Mouse (Mus musculus) hindbrain, embryonic 13.5 days (tissue): ENCODE data around the gene Galr3. TPM values are rescaled to one million over a fixed set of nuclear protein-coding genes. Genes with fewer than 3 reads are reported as not detected.
A peak's percentile ranks its signal among the peaks of the same experiment; 100 is the strongest.
"Not testable (repeated sequence)": the region's sequence is repeated elsewhere in the genome, so short reads cannot be mapped to it uniquely, and the experiment has no call there.

ENCODE experiments used
- ATAC-seq: fragments of 200-750 bp; cut with Nextera tagmentation; 2 replicates; pipeline ENCODE4 v1.8.0; 2017; ENCODE audit warnings: moderate TSS enrichment; ENCODE audit not compliant: low FRiP score
- H3K27ac ChIP-seq: fragments of 300-500 bp; sonication (generic); 2 replicates; pipeline ENCODE4 v1.5.1; 2015; ENCODE audit warnings: inconsistent platforms, mild to moderate bottlenecking, moderate library complexity
- H3K27me3 ChIP-seq: fragments of 300-500 bp; sonication (generic); 2 replicates; pipeline ENCODE4 v1.6.1; 2015; ENCODE audit warnings: mild to moderate bottlenecking, inconsistent platforms
- H3K36me3 ChIP-seq: fragments of 300-500 bp; sonication (generic); 2 replicates; pipeline ENCODE4 v1.6.1; 2015; ENCODE audit warnings: mild to moderate bottlenecking, inconsistent platforms
- H3K4me1 ChIP-seq: fragments of 300-500 bp; sonication (generic); replicated peaks from 2 replicates; pipeline ENCODE4 v1.6.1; 2015; ENCODE audit warnings: inconsistent platforms
- H3K4me2 ChIP-seq: fragments of 300-500 bp; sonication (generic); 2 replicates; pipeline ENCODE4 v1.6.1; 2015; ENCODE audit warnings: inconsistent platforms, mild to moderate bottlenecking, moderate library complexity
- H3K4me3 ChIP-seq: fragments of 300-500 bp; sonication (generic); 2 replicates; pipeline ENCODE4 v1.5.1; 2015; ENCODE audit warnings: mild to moderate bottlenecking, inconsistent platforms
- H3K9ac ChIP-seq: fragments of 300-500 bp; sonication (generic); 2 replicates; pipeline ENCODE4 v1.6.1; 2015; ENCODE audit warnings: mild to moderate bottlenecking, inconsistent platforms
- H3K9me3 ChIP-seq: fragments of 300-500 bp; sonication (generic); 2 replicates; pipeline ENCODE4 v1.6.1; 2016; ENCODE audit warnings: inconsistent platforms
- WGBS: fragments of 180-500 bp; shearing (Covaris S2); methylation state at CpG from one replicate; pipeline ENCODE4 v1.1.7; 2015; 5-methylcytosine and 5-hydroxymethylcytosine counted together
- polyA plus RNA-seq: library from polyadenylated mRNA; unstranded; fragments of >200 nt; fragmentation: Nextera tagmentation; extraction: Ambion mirVana; gene quantifications from 2 replicates; pipeline ENCODE4 v1.2.1, GENCODE M21; 2015

The Galr3 gene
- polyA plus RNA-seq, 1 experiment from 2014 or later, result not detected

DNA sequence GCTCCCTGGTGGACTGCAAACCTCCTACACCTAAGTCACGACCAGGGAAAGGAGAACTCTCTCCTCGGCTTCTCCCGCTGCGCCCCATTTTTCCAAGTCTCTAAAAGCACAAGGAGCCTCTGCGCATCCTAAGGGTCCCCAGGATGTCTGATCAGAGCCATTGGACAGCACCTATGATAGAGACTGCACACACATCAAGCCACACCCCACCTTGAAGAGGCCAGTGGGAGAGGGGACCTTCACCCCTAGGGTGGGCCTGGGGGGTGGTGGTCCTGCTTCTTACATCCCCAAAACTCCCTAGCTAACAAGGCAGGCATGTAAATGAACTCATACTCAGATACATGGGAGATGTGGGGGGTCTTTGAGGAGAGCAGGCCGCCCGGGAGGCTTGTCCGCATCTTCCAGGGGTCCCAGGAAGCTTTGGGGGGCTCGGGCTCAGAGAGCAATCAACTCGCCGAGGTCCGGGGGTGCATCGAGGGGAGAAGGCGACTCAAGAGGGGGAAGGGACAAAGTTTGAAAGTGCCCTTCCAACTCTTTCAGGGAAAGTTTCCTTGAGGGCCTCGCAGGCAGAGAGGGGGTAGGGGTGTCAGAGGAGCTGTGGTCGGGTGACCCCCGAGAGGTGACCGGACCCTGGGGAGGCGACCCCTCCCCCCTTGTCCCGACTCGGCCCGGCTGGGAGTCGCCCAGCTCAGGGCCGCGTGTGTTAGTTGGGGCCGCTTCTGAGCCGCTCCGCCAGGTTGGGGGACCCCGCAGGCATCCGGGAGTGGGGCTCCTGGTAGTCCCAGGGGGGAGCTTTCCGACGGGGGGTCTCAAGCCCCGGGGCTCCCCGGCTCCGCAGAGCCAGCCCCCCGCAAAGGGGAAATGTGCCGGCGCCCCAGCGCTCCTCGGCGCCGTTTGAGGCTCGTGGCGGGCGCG, 14.1 kb upstream of the Galr3 start:
- peak; percentile 36; the same call in 1 of the 2 replicates for ATAC-seq
- WGBS, result 6% methylated on average over 37 of the region's 46 CpGs

DNA sequence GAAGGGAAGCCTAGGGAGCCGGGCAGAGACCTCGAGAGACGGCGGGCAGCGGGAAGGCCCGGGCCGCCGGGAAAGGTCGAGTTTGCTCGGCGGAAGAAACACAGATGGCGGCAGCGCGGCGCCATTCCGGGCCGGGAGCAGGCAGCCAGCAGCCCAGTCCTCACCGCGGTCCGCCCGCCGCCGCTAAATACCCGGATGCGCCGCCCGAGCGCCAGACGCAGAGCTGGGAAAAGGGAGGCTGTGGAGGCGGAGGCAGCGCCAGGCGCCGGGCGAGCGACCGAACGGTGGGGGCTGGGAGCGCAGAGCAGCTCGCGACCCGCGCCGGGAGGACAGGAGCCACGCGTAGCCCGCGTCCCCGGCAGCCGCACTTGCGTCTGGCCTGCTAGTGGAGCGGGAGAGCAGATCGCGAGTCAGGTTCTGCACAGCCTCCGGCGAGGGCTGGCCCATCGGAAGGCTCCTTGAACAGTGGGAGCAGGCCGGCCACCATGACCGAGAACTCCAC, 13.4 kb upstream of the Galr3 start, which contains the start of gene H1f0:
Gene H1f0, plus strand, starts transcription at position 214 of the 502 bp plus-strand sequence.
- Histone ChIP-seq H3K4me1 (peaks cover 64% of the 10 kb centered on the region), H3K4me3 (peak within 1 kb of the TSS; percentile 68), H3K9ac (peak within 1 kb of the TSS; percentile 99), H3K27ac (peak within 1 kb of the TSS; percentile 98), H3K36me3 (no peaks in the 10 kb centered on the region), H3K27me3 (0 out of 2 replicates have a peak, but pooled peaks cover 15% of the 10 kb centered on the region), H3K4me2 (peak within 1 kb of the TSS; percentile 99), H3K9me3 (no peaks in the 10 kb centered on the region)
- WGBS, result under 1% methylated on average over 55 of the region's 58 CpGs
- peak; percentile 73 for ATAC-seq

More for the DNA sequence above, 14.1 kb upstream of the Galr3 start:
- Histone ChIP-seq H3K4me2 (peak overlapping the region; percentile 99), H3K4me1 (peaks cover 60% of the 10 kb centered on the region), H3K36me3 (no peaks in the 10 kb centered on the region), H3K4me3 (peak overlapping the region; percentile 68), H3K27me3 (peaks cover 15% of the 10 kb centered on the region; the same call in 1 of the 2 replicates), H3K9ac (peak overlapping the region; percentile 99), H3K9me3 (no peaks in the 10 kb centered on the region), H3K27ac (peak overlapping the region; percentile 98)

DNA sequence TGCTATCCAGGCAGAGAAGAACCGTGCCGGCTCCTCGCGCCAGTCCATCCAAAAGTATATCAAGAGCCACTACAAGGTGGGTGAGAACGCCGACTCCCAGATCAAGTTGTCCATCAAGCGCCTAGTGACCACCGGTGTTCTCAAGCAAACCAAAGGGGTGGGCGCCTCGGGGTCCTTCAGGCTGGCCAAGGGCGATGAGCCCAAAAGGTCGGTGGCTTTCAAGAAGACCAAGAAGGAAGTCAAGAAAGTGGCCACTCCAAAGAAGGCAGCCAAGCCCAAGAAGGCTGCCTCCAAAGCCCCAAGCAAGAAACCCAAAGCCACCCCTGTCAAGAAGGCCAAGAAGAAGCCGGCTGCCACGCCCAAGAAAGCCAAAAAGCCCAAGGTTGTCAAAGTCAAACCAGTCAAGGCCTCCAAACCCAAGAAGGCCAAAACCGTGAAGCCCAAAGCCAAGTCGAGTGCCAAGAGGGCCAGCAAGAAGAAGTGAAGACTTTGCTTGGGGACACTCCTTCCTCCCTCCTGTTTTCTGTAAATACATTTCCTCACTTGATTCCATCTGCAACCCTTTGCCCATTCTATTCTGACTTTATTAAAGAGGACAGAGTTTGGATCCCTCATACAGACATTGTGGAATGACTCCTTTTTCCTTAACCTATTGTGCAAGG, 12.7 kb upstream of the Galr3 start:
- Histone ChIP-seq H3K4me3 (peak overlapping the region; percentile 68), H3K36me3 (no peaks in the 10 kb centered on the region), H3K9me3 (no peaks in the 10 kb centered on the region), H3K4me1 (peaks cover 64% of the 10 kb centered on the region), H3K4me2 (peak overlapping the region; percentile 99), H3K27me3 (0 out of 2 replicates have a peak, but pooled peaks cover 15% of the 10 kb centered on the region), H3K27ac (peak overlapping the region; percentile 98), H3K9ac (peak overlapping the region; percentile 99)
- WGBS, result 28% methylated on average over 16 of the region's 16 CpGs
- 0 out of 2 replicates have a peak, but pooled peaks have one; percentile 1 for ATAC-seq

DNA sequence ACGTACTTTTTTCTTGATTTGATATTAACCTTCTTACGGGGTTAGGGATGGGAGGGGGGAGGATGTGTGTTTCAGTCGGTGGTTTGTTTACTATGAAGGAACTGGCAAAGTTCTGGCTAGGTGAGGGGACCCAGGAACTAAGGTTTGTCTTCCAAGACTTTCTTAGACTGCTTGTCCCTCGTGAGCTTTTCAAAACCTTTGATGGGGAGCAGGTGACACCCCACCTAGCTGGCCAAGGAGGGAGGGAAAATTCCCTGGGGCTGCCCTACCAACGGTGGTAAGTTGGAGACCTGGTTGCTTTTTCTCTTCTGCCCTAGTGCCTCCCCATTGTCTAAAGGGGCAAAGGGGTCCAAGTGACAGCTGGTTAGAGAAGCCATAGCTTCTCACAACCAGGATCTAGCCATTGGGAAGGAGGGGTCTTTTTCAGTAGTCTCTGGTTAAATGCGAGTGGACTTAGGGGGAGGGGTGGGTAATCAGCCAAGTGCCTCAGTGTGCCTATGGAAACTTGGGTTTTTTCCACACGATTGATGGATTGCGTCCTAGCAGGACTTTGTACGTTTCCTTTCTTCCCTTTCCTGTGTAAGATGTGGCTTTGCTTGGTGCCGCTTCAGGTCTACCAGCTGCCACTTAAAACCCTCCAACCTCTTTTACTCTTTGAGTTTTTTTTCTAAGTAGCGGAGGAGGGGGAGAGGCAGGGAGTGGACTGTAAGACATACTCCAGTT, 12.0 kb upstream of the Galr3 start:
- ATAC-seq, result no peak

DNA sequence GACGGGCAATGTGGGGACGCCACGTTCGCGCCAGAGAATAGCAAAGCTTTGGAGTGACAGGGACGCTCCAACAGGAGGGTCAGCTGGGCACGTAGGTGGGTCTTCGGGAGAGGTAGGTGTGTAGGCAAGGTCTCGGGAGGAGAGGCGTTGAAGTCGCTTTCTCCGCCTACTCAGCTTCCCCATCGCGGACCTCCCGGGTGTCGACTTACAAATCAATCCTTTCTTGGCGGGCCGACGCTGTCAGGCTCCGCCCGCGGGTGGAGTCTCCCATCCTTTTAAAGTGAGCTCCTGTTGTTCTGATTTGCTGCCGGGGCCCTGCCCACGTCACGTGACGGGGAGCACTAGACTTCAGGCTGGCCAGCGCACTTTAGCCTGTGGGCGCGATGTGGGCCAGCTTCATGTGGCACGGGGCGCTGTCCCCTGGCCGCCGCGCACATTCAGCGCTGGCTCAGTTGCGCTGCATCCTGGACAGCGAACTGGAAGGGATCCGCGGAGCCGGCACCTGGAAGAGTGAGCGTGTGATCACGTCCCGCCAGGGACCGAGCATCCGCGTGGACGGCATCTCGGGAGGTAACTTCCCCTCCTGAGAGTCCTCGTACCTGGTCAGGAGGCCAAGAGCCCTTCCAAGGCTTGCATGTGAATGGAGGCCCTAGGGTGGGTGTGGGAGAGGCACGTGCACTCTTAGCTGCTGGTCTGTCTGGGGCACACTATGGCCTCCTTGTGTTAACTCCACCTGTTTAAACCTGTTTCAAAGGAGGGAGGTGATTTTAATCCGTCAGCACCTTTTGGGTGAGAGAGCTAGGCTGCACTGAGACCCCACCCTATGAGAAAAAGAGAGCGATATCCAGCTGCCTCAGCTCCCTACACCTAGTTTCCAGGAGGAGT, 10.9 kb upstream of the Galr3 start:
- peak; percentile 62 for ATAC-seq
- Histone ChIP-seq H3K4me1 (peaks cover 54% of the 10 kb centered on the region), H3K9me3 (no peaks in the 10 kb centered on the region), H3K27ac (peak overlapping the region; percentile 71), H3K27me3 (0 out of 2 replicates have a peak, but pooled peaks cover 6% of the 10 kb centered on the region), H3K36me3 (no peaks in the 10 kb centered on the region), H3K4me3 (peak overlapping the region; percentile 68), H3K9ac (peak overlapping the region; percentile 99), H3K4me2 (peak overlapping the region; percentile 99)
- WGBS, result under 1% methylated on average over 52 of the region's 52 CpGs

More for the DNA sequence above, 12.0 kb upstream of the Galr3 start:
- peak overlapping the region; percentile 71 for H3K27ac ChIP-seq
- H3K27me3 ChIP-seq, result 0 out of 2 replicates have a peak, but pooled peaks cover 13% of the 10 kb centered on the region
- peak overlapping the region; percentile 68 for H3K4me3 ChIP-seq
- H3K4me1 ChIP-seq, result peaks cover 64% of the 10 kb centered on the region
- 10% methylated on average over 11 of the region's 11 CpGs for WGBS
- no peaks in the 10 kb centered on the region for H3K9me3 ChIP-seq
- no peaks in the 10 kb centered on the region for H3K36me3 ChIP-seq
- H3K9ac ChIP-seq, result peak overlapping the region; percentile 99
- peak overlapping the region; percentile 99 for H3K4me2 ChIP-seq

DNA sequence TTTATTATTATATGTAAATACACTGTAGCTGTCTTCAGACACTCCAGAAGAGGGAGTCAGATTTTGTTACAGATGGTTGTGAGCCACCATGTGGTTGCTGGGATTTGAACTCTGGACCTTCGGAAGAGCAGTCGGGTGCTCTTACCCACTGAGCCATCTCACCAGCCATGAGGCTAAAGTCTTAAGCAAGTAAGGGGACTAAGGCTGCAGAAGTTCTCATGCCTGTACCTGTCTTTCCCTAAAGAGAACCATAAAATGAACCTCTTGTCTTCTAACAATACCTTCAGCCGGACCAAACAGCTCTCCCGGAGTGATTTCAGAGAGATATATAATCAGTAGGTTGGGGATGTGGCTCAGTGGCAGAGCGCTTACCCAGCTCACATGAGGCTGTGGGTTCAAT, 9.8 kb upstream of the Galr3 start:
- not testable (repeated sequence) for H3K4me2 ChIP-seq, H3K36me3 ChIP-seq, H3K9me3 ChIP-seq, H3K27me3 ChIP-seq, H3K27ac ChIP-seq, ATAC-seq, H3K4me3 ChIP-seq
- Histone ChIP-seq H3K9ac (peak overlapping the region; percentile 8; the same call in 1 of the 2 replicates), H3K4me1 (peaks cover 46% of the 10 kb centered on the region)
- WGBS, result 88% methylated on average over 5 of the region's 5 CpGs

DNA sequence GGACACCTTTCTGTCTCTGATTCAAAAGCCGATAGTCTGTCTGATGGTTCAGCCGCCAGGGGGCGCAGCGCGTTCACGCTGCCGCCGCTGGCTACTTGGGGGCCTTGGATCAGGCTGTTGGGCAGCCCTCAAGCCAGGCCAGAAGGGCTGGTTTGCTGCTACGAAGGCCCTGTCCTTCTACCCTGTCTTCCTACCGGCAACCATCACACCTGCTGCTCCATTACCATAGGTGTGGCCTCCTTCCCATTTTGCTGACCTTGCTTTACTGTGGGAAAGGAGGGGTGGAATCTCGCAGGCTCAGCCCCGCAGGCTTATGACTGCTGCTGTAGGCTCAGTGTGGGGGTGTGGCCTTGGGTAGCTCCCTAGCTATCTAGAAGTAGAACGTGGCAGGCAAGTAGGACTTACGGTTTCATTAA, 3.8 kb upstream of the Galr3 start:
- 0 out of 2 replicates have a peak overlapping the region, but pooled peaks have one; percentile 30 for H3K9ac ChIP-seq
- H3K4me2 ChIP-seq, result peak overlapping the region; percentile 20; the same call in 1 of the 2 replicates

DNA sequence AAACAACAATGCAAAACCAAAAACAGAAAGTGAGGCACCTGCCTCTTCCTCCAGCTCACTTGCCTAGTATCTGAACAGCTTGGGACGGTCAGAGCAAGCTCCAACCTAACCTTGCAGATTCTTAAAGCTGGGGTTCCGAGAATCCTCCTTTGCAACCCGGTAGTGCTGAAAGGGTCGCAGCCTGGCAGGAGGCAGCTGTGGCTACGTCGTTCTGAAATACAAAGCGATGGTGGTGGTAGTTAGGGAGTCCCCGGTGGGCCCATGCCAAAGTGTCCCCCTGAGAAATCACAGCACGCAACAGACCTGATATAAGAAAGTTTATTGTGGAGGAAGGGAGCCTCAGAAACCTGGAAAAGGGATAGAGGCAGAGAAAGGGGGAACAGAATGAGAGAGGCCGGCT, 3.4 kb upstream of the Galr3 start:
- Histone ChIP-seq H3K4me3 (no peak overlapping the region), H3K27ac (no peak overlapping the region), H3K4me1 (peaks cover 33% of the 10 kb centered on the region), H3K36me3 (peaks cover 9% of the 10 kb centered on the region), H3K9me3 (no peaks in the 10 kb centered on the region), H3K27me3 (peaks cover 46% of the 10 kb centered on the region), H3K4me2 (no peak overlapping the region), H3K9ac (0 out of 2 replicates have a peak overlapping the region, but pooled peaks have one; percentile 30)
- ATAC-seq, result no peak
- WGBS, result 62% methylated on average over 10 of the region's 10 CpGs

More for the DNA sequence above, 3.8 kb upstream of the Galr3 start:
- 16% methylated on average over 14 of the region's 14 CpGs for WGBS
- H3K27me3 ChIP-seq, result peaks cover 41% of the 10 kb centered on the region
- ATAC-seq, result no peak
- H3K4me1 ChIP-seq, result peaks cover 29% of the 10 kb centered on the region
- no peak overlapping the region for H3K4me3 ChIP-seq
- peaks cover 9% of the 10 kb centered on the region for H3K36me3 ChIP-seq
- no peak overlapping the region for H3K27ac ChIP-seq
- no peaks in the 10 kb centered on the region for H3K9me3 ChIP-seq

DNA sequence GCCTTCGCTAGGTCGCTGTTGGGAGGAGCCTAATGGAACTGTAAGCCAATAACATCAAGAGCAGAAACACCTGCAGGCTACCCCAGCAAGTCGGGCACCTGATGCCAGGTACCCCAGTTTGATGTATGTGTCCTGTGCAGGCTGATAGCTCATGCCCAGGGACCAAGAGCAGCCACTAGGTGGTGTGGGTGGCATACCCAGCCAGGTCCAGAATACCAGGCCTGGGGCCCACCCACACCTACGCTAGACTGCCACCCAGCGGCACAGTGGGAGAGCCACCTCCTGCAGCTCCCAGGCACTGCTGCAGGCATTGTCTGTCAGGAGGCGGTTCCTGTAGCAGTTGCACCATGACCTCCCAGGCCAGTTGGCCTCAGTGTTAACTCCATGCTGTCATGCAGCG, 2.8 kb upstream of the Galr3 start:
- Histone ChIP-seq H3K9me3 (no peaks in the 10 kb centered on the region), H3K27me3 (peaks cover 51% of the 10 kb centered on the region), H3K4me1 (peaks cover 34% of the 10 kb centered on the region), H3K4me2 (no peak overlapping the region), H3K36me3 (peaks cover 9% of the 10 kb centered on the region), H3K4me3 (no peak overlapping the region), H3K27ac (no peak overlapping the region), H3K9ac (no peak overlapping the region)
- 0 out of 2 replicates have a peak, but pooled peaks have one; percentile 25 for ATAC-seq
- 22% methylated on average over 7 of the region's 7 CpGs for whole genome bisulfite sequencing

DNA sequence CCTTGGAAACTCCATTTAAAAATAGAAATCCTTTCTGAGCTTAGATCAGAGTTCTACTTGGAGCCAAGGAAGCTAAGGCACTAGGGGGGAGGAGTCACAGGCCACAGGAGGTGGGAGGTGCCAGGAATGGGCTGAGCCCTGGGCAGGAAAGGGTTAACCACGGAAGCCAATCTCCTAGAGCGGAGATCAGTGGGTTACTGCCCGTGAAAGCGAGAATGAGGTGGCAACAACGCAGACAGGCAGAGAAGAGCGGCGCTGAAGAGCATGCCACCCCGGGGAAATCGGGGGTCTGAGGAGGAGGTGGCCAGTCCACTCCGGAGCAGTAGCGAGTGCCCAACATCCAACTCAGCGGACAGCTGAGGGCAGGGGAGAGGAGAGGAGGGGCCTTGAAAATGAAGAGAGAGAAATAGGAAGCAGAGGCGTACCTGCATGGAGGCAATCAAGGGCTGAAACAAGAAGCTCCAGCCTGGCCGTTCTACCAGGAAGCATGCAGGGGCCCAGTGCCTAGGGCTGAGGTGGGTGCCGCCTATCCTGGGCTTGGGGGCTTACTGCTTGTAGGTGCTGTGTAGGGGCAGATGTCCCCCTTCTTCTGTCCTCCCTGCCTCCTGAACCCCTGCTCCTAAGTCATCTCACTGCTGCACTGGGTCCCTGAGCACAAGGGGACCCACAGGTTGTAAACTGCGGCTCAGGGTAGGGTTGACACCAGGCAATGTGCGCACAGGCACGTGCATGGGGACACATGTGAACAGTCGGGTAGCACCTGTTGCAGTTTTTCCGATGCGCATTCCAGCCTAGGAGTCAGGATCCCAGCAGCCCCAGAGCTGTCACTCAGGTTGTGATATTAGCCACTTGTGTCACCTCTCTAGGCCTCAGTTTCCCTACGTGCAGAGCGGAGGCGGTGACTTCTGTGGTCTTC, 926 bp upstream of the Galr3 start:
- H3K4me1 ChIP-seq, result peaks cover 43% of the 10 kb centered on the region
- WGBS, result 24% methylated on average over 24 of the region's 24 CpGs

More for the DNA sequence above, 926 bp upstream of the Galr3 start:
- Histone ChIP-seq H3K27ac (no peak overlapping the region), H3K4me2 (peak overlapping the region; percentile 51), H3K4me3 (peak overlapping the region; percentile 26), H3K9ac (peak overlapping the region; percentile 63), H3K27me3 (peaks cover 61% of the 10 kb centered on the region), H3K36me3 (peaks cover 9% of the 10 kb centered on the region), H3K9me3 (no peaks in the 10 kb centered on the region)
- ATAC-seq, result no peak
